Mouse (Mus musculus) forebrain, embryonic 14.5 days (tissue): Measurements from ENCODE around the gene Renbp. TPM values are rescaled to one million over a fixed set of nuclear protein-coding genes. Genes with fewer than 3 reads are reported as not detected.

Source experiments
- ATAC-seq: fragments of 200-750 bp; cut with Nextera tagmentation; 2 replicates; pipeline ENCODE4 v1.8.0; 2017; ENCODE audit warnings: mild to moderate bottlenecking, moderate library complexity
- DNase-seq: peaks from one replicate; pipeline ENCODE4 v3.0.0-alpha.2; 2015; ENCODE audit warnings: low spot score
- H3K27ac ChIP-seq: fragments of 300-500 bp; sonication (generic); 2 replicates; pipeline ENCODE4 v1.5.1; 2014; ENCODE audit warnings: low read depth, mild to moderate bottlenecking, control low read depth, low read length, moderate library complexity
- H3K27me3 ChIP-seq: fragments of 300-500 bp; sonication (generic); replicated peaks from 2 replicates; pipeline ENCODE4 v1.6.1; 2014; ENCODE audit warnings: low read length, control low read depth, mixed read lengths; ENCODE audit not compliant: control insufficient read depth, insufficient read depth
- H3K36me3 ChIP-seq: fragments of 300-500 bp; sonication (generic); 2 replicates; pipeline ENCODE4 v1.6.1; 2014; ENCODE audit warnings: low read length, control low read depth; ENCODE audit not compliant: control insufficient read depth, insufficient read depth
- H3K4me1 ChIP-seq: fragments of 300-500 bp; sonication (generic); 2 replicates; pipeline ENCODE4 v1.6.1; 2014; ENCODE audit warnings: antibody characterized with exemption, low read length, control low read depth; ENCODE audit not compliant: control insufficient read depth, insufficient read depth
- H3K4me2 ChIP-seq: fragments of 300-500 bp; sonication (generic); 2 replicates; pipeline ENCODE4 v1.6.1; 2014; ENCODE audit warnings: mild to moderate bottlenecking, control low read depth, low read length
- H3K4me3 ChIP-seq: fragments of 300-500 bp; sonication (generic); 2 replicates; pipeline ENCODE4 v1.5.1; 2014; ENCODE audit warnings: low read depth, low read length, control low read depth
- H3K9ac ChIP-seq: fragments of 300-500 bp; sonication (generic); 2 replicates; pipeline ENCODE4 v1.6.1; 2014; ENCODE audit warnings: mild to moderate bottlenecking, low read length, control low read depth, moderate library complexity
- H3K9me3 ChIP-seq: fragments of 300-500 bp; sonication (generic); replicated peaks from 2 replicates; pipeline ENCODE4 v1.6.1; 2016; ENCODE audit warnings: low read length, control low read depth, mixed read lengths; ENCODE audit not compliant: control insufficient read depth
- WGBS: fragments of 180-500 bp; shearing (Covaris S2); extraction: QIAGEN DNeasy Blood & Tissue Kit; methylation state at CpG from one replicate; pipeline ENCODE4 v1.1.7; 2014; 5-methylcytosine and 5-hydroxymethylcytosine counted together
- polyA plus RNA-seq: library from polyadenylated mRNA; unstranded; fragments of >200 nt; fragmentation: Nextera tagmentation; extraction: Ambion mirVana; gene quantifications from 2 replicates; pipeline ENCODE4 v1.2.1, GENCODE M21; 2014

Renbp gene
- polyA plus RNA-seq, 1 experiment from 2014 or later = 9.3 TPM

GRCm38 (mm10) chrX:73941860-73942259 lies 11.2 kb upstream of the Renbp start:
- H3K4me1 ChIP-seq = no peaks in the 10 kb centered on the region
- no peak for DNase-seq
- no peak for ATAC-seq
- H3K9ac ChIP-seq = no peak overlapping the region
- peaks cover 52% of the 10 kb centered on the region for H3K36me3 ChIP-seq
- WGBS = 80% methylated on average over 2 of the region's 2 CpGs
- H3K9me3 ChIP-seq = no peaks in the 10 kb centered on the region
- H3K27me3 ChIP-seq = no peaks in the 10 kb centered on the region
- H3K27ac ChIP-seq = no peak overlapping the region
- H3K4me2 ChIP-seq = no peak overlapping the region
- H3K4me3 ChIP-seq = no peak overlapping the region

GRCm38 (mm10) chrX:73931871-73932270 lies 1.2 kb upstream of the Renbp start:
- 81% methylated on average over 2 of the region's 2 CpGs for WGBS
- DNase-seq (no peak), ATAC-seq (no peak)
- no peaks in the 10 kb centered on the region for H3K36me3 ChIP-seq
- no peaks in the 10 kb centered on the region for H3K9me3 ChIP-seq
- no peaks in the 10 kb centered on the region for H3K4me1 ChIP-seq
- no peak overlapping the region for H3K4me3 ChIP-seq
- H3K27ac ChIP-seq = no peak overlapping the region
- no peak overlapping the region for H3K4me2 ChIP-seq
- H3K9ac ChIP-seq = no peak overlapping the region
- no peaks in the 10 kb centered on the region for H3K27me3 ChIP-seq

- Histone ChIP-seq H3K4me1 (no peaks in the 10 kb centered on the region; the same call in 1 of the 2 replicates), H3K36me3 (0 out of 2 replicates have a peak, but pooled peaks cover 3% of the 10 kb centered on the region), H3K4me2 (peak overlapping the region; percentile 62), H3K27ac (no peak overlapping the region; the same call in 1 of the 2 replicates), H3K9ac (peak overlapping the region; percentile 55), H3K27me3 (no peaks in the 10 kb centered on the region), H3K9me3 (no peaks in the 10 kb centered on the region), H3K4me3 (peak overlapping the region; percentile 54)
- DNase-seq (no peak), ATAC-seq (0 out of 2 replicates have a peak, but pooled peaks have one; percentile 5)
- 82% methylated on average over 8 of the region's 8 CpGs for WGBS
These were observed 8.1 kb downstream of the Renbp start for GRCm38 (mm10) chrX:73922550-73922882.

GRCm38 (mm10) chrX:73921823-73922549 lies 8.7 kb downstream of the Renbp start, which contains the start of the genes Arhgap4 and Naa10:
Arhgap4 (minus strand) TSS chrX:73921870.
Naa10 (minus strand) TSS chrX:73921944.
- Histone ChIP-seq H3K4me2 (peak within 1 kb of the TSS; percentile 66), H3K27ac (peak within 1 kb of the TSS; percentile 75), H3K4me3 (peak within 1 kb of the TSS; percentile 54), H3K27me3 (no peaks in the 10 kb centered on the region), H3K36me3 (0 out of 2 replicates have a peak, but pooled peaks cover 3% of the 10 kb centered on the region), H3K9me3 (no peaks in the 10 kb centered on the region), H3K4me1 (no peaks in the 10 kb centered on the region; the same call in 1 of the 2 replicates), H3K9ac (peak within 1 kb of the TSS; percentile 70)
- DNase-seq (peak; percentile 95), ATAC-seq (peak; percentile 99)
- WGBS = 29% methylated on average over 41 of the region's 43 CpGs

- no peak for DNase-seq
- H3K4me1 ChIP-seq = no peaks in the 10 kb centered on the region; the same call in 1 of the 2 replicates
- H3K4me3 ChIP-seq = peak overlapping the region; percentile 54
- peak overlapping the region; percentile 70 for H3K9ac ChIP-seq
- peak overlapping the region; percentile 39; the same call in 1 of the 2 replicates for H3K27ac ChIP-seq
- no peaks in the 10 kb centered on the region for H3K9me3 ChIP-seq
- peak; percentile 45 for ATAC-seq
- 37% methylated on average over 34 of the region's 34 CpGs for WGBS
- 0 out of 2 replicates have a peak, but pooled peaks cover 3% of the 10 kb centered on the region for H3K36me3 ChIP-seq
- H3K4me2 ChIP-seq = peak overlapping the region; percentile 66
- no peaks in the 10 kb centered on the region for H3K27me3 ChIP-seq
These were observed 9.3 kb downstream of the Renbp start for GRCm38 (mm10) chrX:73921285-73921822.

- Histone ChIP-seq H3K9me3 (no peaks in the 10 kb centered on the region), H3K27ac (no peak overlapping the region), H3K36me3 (0 out of 2 replicates have a peak, but pooled peaks cover 3% of the 10 kb centered on the region), H3K4me3 (no peak overlapping the region), H3K27me3 (no peaks in the 10 kb centered on the region), H3K9ac (no peak overlapping the region), H3K4me1 (no peaks in the 10 kb centered on the region; the same call in 1 of the 2 replicates), H3K4me2 (no peak overlapping the region)
- ATAC-seq (no peak), DNase-seq (no peak)
- 89% methylated on average over 5 of the region's 5 CpGs for WGBS
These were observed 12.0 kb downstream of the Renbp start for GRCm38 (mm10) chrX:73918631-73919030.

- no peak overlapping the region for H3K4me2 ChIP-seq
- no peak overlapping the region for H3K4me3 ChIP-seq
- no peak overlapping the region for H3K9ac ChIP-seq
- no peaks in the 10 kb centered on the region; the same call in 1 of the 2 replicates for H3K4me1 ChIP-seq
- DNase-seq = no peak
- WGBS = 73% methylated on average over 8 of the region's 8 CpGs
- H3K27ac ChIP-seq = no peak overlapping the region
- ATAC-seq = no peak
- no peaks in the 10 kb centered on the region for H3K9me3 ChIP-seq
- H3K27me3 ChIP-seq = no peaks in the 10 kb centered on the region
- H3K36me3 ChIP-seq = 0 out of 2 replicates have a peak, but pooled peaks cover 3% of the 10 kb centered on the region
These were observed 13.7 kb downstream of the Renbp start for GRCm38 (mm10) chrX:73916945-73917344.

- Histone ChIP-seq H3K4me2 (peak overlapping the region; percentile 42), H3K27ac (peak overlapping the region; percentile 74), H3K4me3 (peak overlapping the region; percentile 6; the same call in 1 of the 2 replicates), H3K36me3 (0 out of 2 replicates have a peak, but pooled peaks cover 3% of the 10 kb centered on the region), H3K9me3 (no peaks in the 10 kb centered on the region), H3K9ac (peak overlapping the region; percentile 40; the same call in 1 of the 2 replicates), H3K27me3 (no peaks in the 10 kb centered on the region), H3K4me1 (no peaks in the 10 kb centered on the region)
- WGBS = 35% methylated on average over 31 of the region's 31 CpGs
- DNase-seq = peak; percentile 97
- peak; percentile 98 for ATAC-seq
These were observed 15.6 kb downstream of the Renbp start for GRCm38 (mm10) chrX:73914827-73915703.
